Mouse (Mus musculus) WW6 (cell line): ENCODE data around the gene Glrx5.

Experiments
- DNase-seq: peaks from one replicate; pipeline ENCODE4 v3.0.0-alpha.2; 2013; ENCODE audit warnings: low read depth, low spot score

Glrx5 gene

GRCm38 (mm10) chr12:105073708-105074107, 41.2 kb downstream of the Glrx5 start:
- DNase-seq, result no peak

- DNase-seq, result no peak
Measured at GRCm38 (mm10) chr12:105075496-105075895, 43.0 kb downstream of the Glrx5 start.

GRCm38 (mm10) chr12:105076511-105076910, 44.0 kb downstream of the Glrx5 start:
- no peak for DNase-seq

- no peak for DNase-seq
Measured at GRCm38 (mm10) chr12:105077232-105077631, 44.7 kb downstream of the Glrx5 start.

- no peak for DNase-seq
Measured at GRCm38 (mm10) chr12:105084171-105084570, 51.7 kb downstream of the Glrx5 start.

GRCm38 (mm10) chr12:105084816-105085215, 52.3 kb downstream of the Glrx5 start:
- DNase-seq, result no peak

- no peak for DNase-seq
Measured at GRCm38 (mm10) chr12:105085296-105085695, 52.8 kb downstream of the Glrx5 start.

GRCm38 (mm10) chr12:105086781-105087180, 54.3 kb downstream of the Glrx5 start:
- DNase-seq, result no peak

GRCm38 (mm10) chr12:105087353-105087752, 54.9 kb downstream of the Glrx5 start:
- DNase-seq, result no peak

GRCm38 (mm10) chr12:105089231-105089630, 56.7 kb downstream of the Glrx5 start:
- no peak for DNase-seq

- no peak for DNase-seq
Measured at GRCm38 (mm10) chr12:105091604-105092003, 59.1 kb downstream of the Glrx5 start.
